Mouse (Mus musculus): Measurements from ENCODE around the gene Gpr183. TPM values are rescaled to one million over a fixed set of nuclear protein-coding genes. Genes with fewer than 3 reads are reported as not detected.

Gene Gpr183
- polyA plus RNA-seq, 1 experiment from 2014 or later = 2.4 TPM

Other genes with a start within 250 kb of the Gpr183 start
- 7.9 and 8.4 TPM in 2 replicates for gene Dock9, start 167.4 kb downstream of the Gpr183 start, polyA plus RNA-seq (2014; fragmentation: Nextera tagmentation; extraction: Ambion mirVana)
- 55.4 and 56.3 TPM in 2 replicates for gene Ubac2, start 86.6 kb downstream of the Gpr183 start, polyA plus RNA-seq (2014; fragmentation: Nextera tagmentation; extraction: Ambion mirVana)
- not detected in 2 replicates for gene Gpr18, start 49.4 kb downstream of the Gpr183 start, polyA plus RNA-seq (2014; fragmentation: Nextera tagmentation; extraction: Ambion mirVana)
- gene Timm8a2, start 69.5 kb upstream of the Gpr183 start, polyA plus RNA-seq (2014; fragmentation: Nextera tagmentation; extraction: Ambion mirVana) = not detected in 2 replicates
- gene Tm9sf2, start 141.8 kb upstream of the Gpr183 start, polyA plus RNA-seq (2014; fragmentation: Nextera tagmentation; extraction: Ambion mirVana) = 133 TPM in 2 replicates
- gene Clybl, start 216.5 kb upstream of the Gpr183 start, polyA plus RNA-seq (2014; fragmentation: Nextera tagmentation; extraction: Ambion mirVana) = 94.9 and 100 TPM in 2 replicates